Mouse (Mus musculus) MEL (cell line): ENCODE results near the gene Ung. TPM values are rescaled to one million over a fixed set of nuclear protein-coding genes. Genes with fewer than 3 reads are reported as not detected.

Source experiments
- DNase-seq: peaks from one replicate; pipeline ENCODE4 v3.0.0; 2011; ENCODE audit warnings: low read depth, low spot score
- H3K27ac ChIP-seq: 2 replicates; pipeline ENCODE4 v1.5.1; 2012; ENCODE audit warnings: low read depth, mild to moderate bottlenecking, control low read depth, low read length, moderate library complexity; ENCODE audit not compliant: control insufficient read depth
- H3K27me3 ChIP-seq, 2 experiments: fragments of 150-350 bp in 1 of 2; sonication (generic) in 1 of 2; 2 replicates each; pipeline ENCODE4 v1.6.1; 2012; ENCODE audit warnings: low read length in 2 of 2, mild to moderate bottlenecking in 2 of 2, improper control_type of control experiment in 1 of 2, moderate library complexity in 1 of 2; ENCODE audit not compliant: insufficient read depth in 2 of 2, control insufficient read depth in 1 of 2
- H3K36me3 ChIP-seq, 2 experiments: 2 replicates each; pipeline ENCODE4 v1.6.1; 2012 to 2014; ENCODE audit warnings: low read length in 2 of 2, improper control_type of control experiment in 1 of 2, inconsistent platforms in 1 of 2, mild to moderate bottlenecking in 1 of 2; ENCODE audit not compliant: insufficient read depth in 2 of 2, control insufficient read depth in 1 of 2
- H3K4me1 ChIP-seq, 2 experiments: fragments of 150-350 bp in 1 of 2; sonication (generic) in 1 of 2; 2 replicates each; pipeline ENCODE4 v1.6.1; 2012; ENCODE audit warnings: low read length in 2 of 2, improper control_type of control experiment in 1 of 2, mild to moderate bottlenecking in 1 of 2; ENCODE audit not compliant: insufficient read depth in 2 of 2, control insufficient read depth in 1 of 2
- H3K4me3 ChIP-seq, 2 experiments: fragments of 150-350 bp in 1 of 2; sonication (generic) in 1 of 2; 2 replicates each; pipeline ENCODE4 v1.5.1; 2012; ENCODE audit warnings: low read depth in 2 of 2, low read length in 2 of 2, mild to moderate bottlenecking in 2 of 2, moderate library complexity in 2 of 2, control low read depth in 1 of 2, improper control_type of control experiment in 1 of 2; ENCODE audit not compliant: control insufficient read depth in 1 of 2, insufficient read depth in 1 of 2
- H3K79me2 ChIP-seq: 2 replicates; pipeline ENCODE4 v1.6.1; 2012; ENCODE audit warnings: mild to moderate bottlenecking, low read length, moderate library complexity; ENCODE audit not compliant: control insufficient read depth, poor library complexity, insufficient read depth
- H3K9ac ChIP-seq: 2 replicates; pipeline ENCODE4 v1.6.1; 2012; ENCODE audit warnings: low read depth, mild to moderate bottlenecking, control low read depth, low read length, moderate library complexity; ENCODE audit not compliant: control insufficient read depth, poor library complexity, severe bottlenecking
- H3K9me3 ChIP-seq: fragments of 150-350 bp; sonication (generic); replicated peaks from 2 replicates; pipeline ENCODE4 v1.6.1; 2012; ENCODE audit warnings: mild to moderate bottlenecking, low read length, improper control_type of control experiment, moderate library complexity; ENCODE audit not compliant: insufficient read depth
- CTCF ChIP-seq, 3 experiments: IDR thresholded peaks in 2 of 3; conservative IDR thresholded peaks in 1 of 3; 2 replicates each; pipeline ENCODE4 v1.5.1; 2011 to 2012; ENCODE audit warnings: low read length in 3 of 3, low read depth in 2 of 3, mild to moderate bottlenecking in 2 of 3, improper control_type of control experiment in 1 of 3, inconsistent platforms in 1 of 3, mixed read lengths in 1 of 3, moderate library complexity in 1 of 3; ENCODE audit not compliant: control insufficient read depth in 1 of 3, insufficient read depth in 1 of 3, poor library complexity in 1 of 3, severe bottlenecking in 1 of 3
- ELF1 ChIP-seq: IDR thresholded peaks from 2 replicates; pipeline ENCODE4 v1.6.1; 2014; ENCODE audit warnings: low read depth, mild to moderate bottlenecking, inconsistent platforms, low read length, improper control_type of control experiment, moderate library complexity
- ETS1 ChIP-seq: IDR thresholded peaks from 2 replicates; pipeline ENCODE4 v1.6.1; 2012; ENCODE audit warnings: low read depth, mild to moderate bottlenecking, inconsistent platforms, low read length, improper control_type of control experiment, moderate library complexity
- GABPA ChIP-seq: IDR thresholded peaks from 2 replicates; pipeline ENCODE4 v1.6.1; 2012; ENCODE audit warnings: low read depth, mild to moderate bottlenecking, inconsistent platforms, low read length, improper control_type of control experiment, moderate library complexity
- POLR2A ChIP-seq, 2 experiments: IDR thresholded peaks; 2 replicates each; pipeline ENCODE4 v1.6.1; 2011 to 2012; ENCODE audit warnings: low read length in 2 of 2, mild to moderate bottlenecking in 2 of 2, control low read depth in 1 of 2, improper control_type of control experiment in 1 of 2, low read depth in 1 of 2, moderate library complexity in 1 of 2; ENCODE audit not compliant: control insufficient read depth in 1 of 2, insufficient read depth in 1 of 2, poor library complexity in 1 of 2
- RCOR1 ChIP-seq: IDR thresholded peaks from 2 replicates; pipeline ENCODE4 v1.6.1; 2012; ENCODE audit warnings: low read depth, mild to moderate bottlenecking, inconsistent platforms, low read length, improper control_type of control experiment
- SIN3A ChIP-seq: IDR thresholded peaks from 2 replicates; pipeline ENCODE4 v1.6.1; 2012; ENCODE audit warnings: low read length, improper control_type of control experiment, inconsistent platforms
- TAL1 ChIP-seq: IDR thresholded peaks from 2 replicates; pipeline ENCODE4 v1.6.1; 2012; ENCODE audit warnings: mild to moderate bottlenecking, inconsistent platforms, low read length, moderate library complexity, mixed read lengths
- TCF12 ChIP-seq: IDR thresholded peaks from 2 replicates; pipeline ENCODE4 v1.6.1; 2014; ENCODE audit warnings: low read depth, mild to moderate bottlenecking, inconsistent platforms, low read length, improper control_type of control experiment, moderate library complexity
- USF2 ChIP-seq, 2 experiments: IDR thresholded peaks; 2 replicates each; pipeline ENCODE4 v1.6.1; 2011 to 2012; ENCODE audit warnings: improper control_type of control experiment in 2 of 2, low read length in 2 of 2, borderline replicate concordance in 1 of 2, inconsistent platforms in 1 of 2, low read depth in 1 of 2, mild to moderate bottlenecking in 1 of 2; ENCODE audit not compliant: insufficient read depth in 1 of 2
- ZC3H11A ChIP-seq: IDR thresholded peaks from 2 replicates; pipeline ENCODE4 v1.6.1; 2012; ENCODE audit warnings: low read depth, mild to moderate bottlenecking, inconsistent platforms, low read length, improper control_type of control experiment
- ZMIZ1 ChIP-seq: IDR thresholded peaks from 2 replicates; pipeline ENCODE4 v1.6.1; 2012; ENCODE audit warnings: low read depth, mild to moderate bottlenecking, inconsistent platforms, low read length, improper control_type of control experiment, moderate library complexity
- ZNF384 ChIP-seq: IDR thresholded peaks from 2 replicates; pipeline ENCODE4 v1.6.1; 2012; ENCODE audit warnings: low read depth, mild to moderate bottlenecking, inconsistent platforms, low read length, improper control_type of control experiment
- polyA plus RNA-seq, 2 experiments: library from polyadenylated mRNA; stranded (reverse) in 1 of 2; unstranded in 1 of 2; fragments of >175 nt in 1 of 2; fragments of >200 nt in 1 of 2; gene quantifications; 2 replicates each; pipeline versions ENCODE4 v1.2.1 to v1.2.4; 2012; ENCODE audit warnings: low replicate concordance in 2 of 2, low read depth in 1 of 2; ENCODE audit not compliant: insufficient read length in 2 of 2, insufficient read depth in 1 of 2, missing spikeins in 1 of 2
- total RNA-seq: library from RNA; depleted of rRNA; stranded (reverse); fragments of 300-350 nt; gene quantifications from 2 replicates; pipeline ENCODE4 v1.2.3, GENCODE M21; 2012

The Ung gene
- total and polyA plus RNA-seq, 3 experiments = 22.1 to 62.2 TPM; not detected in 1

- DNase-seq = peak; percentile 62
- TF ChIP-seq ZNF384 = no peak
- no peak for TF ChIP-seq ZC3H11A
- no peak for TF ChIP-seq RCOR1
- TF ChIP-seq ZMIZ1 = no peak
- TF ChIP-seq USF2 (IDR thresholded peaks at IDR 0.05; ENCODE audit: borderline replicate concordance in 1 of 2, insufficient read depth in 1 of 2, low read depth in 1 of 2, low read length in 2 of 2) = no peak
- no peak for TF ChIP-seq ETS1
- TF ChIP-seq TAL1 = no peak
- TF ChIP-seq POLR2A (IDR thresholded peaks at IDR 0.05; ENCODE audit: control insufficient read depth in 1 of 2, insufficient read depth in 1 of 2, low read depth in 1 of 2, low read length in 2 of 2, poor library complexity in 1 of 2) = no peak
- TF ChIP-seq TCF12 = no peak
- TF ChIP-seq ELF1 = no peak
- TF ChIP-seq GABPA = no peak
These were observed 42.8 kb downstream of the Ung start for GRCm38 (mm10) chr5:114172936-114173335.

GRCm38 (mm10) chr5:114173458-114173857 is 43.3 kb downstream of the Ung start:
- H3K4me1 ChIP-seq = peaks cover 4 to 7% of the 10 kb centered on the region in 2 experiments; a peak in 1 of 4 replicates
- DNase-seq = peak; percentile 42
- TF ChIP-seq CTCF (IDR thresholded peaks at IDR 0.05 in 2 of 3, conservative IDR thresholded peaks at IDR 0.05 in 1 of 3; ENCODE audit: control insufficient read depth in 1 of 3, insufficient read depth in 1 of 3, low read depth in 2 of 3, low read length in 3 of 3, poor library complexity in 1 of 3, severe bottlenecking in 1 of 3) = peak; percentile 39 to 48 (median 43); a peak in 5 of 6 replicates
- TF ChIP-seq ZNF384 = peak; percentile 64
- no peak for TF ChIP-seq SIN3A
- no peak overlapping the region for H3K9ac ChIP-seq
- no peaks in the 10 kb centered on the region; a peak in 1 of 4 replicates for H3K36me3 ChIP-seq
- no peak overlapping the region; a peak in 1 of 4 replicates for H3K4me3 ChIP-seq
- H3K27ac ChIP-seq = no peak overlapping the region
- no peaks in the 10 kb centered on the region; the same call in 1 of the 2 replicates for H3K79me2 ChIP-seq
- no peaks in the 10 kb centered on the region for H3K9me3 ChIP-seq
- H3K27me3 ChIP-seq = no peaks in the 10 kb centered on the region

More at GRCm38 (mm10) chr5:114172936-114173335, 42.8 kb downstream of the Ung start:
- Histone ChIP-seq H3K27me3 (no peaks in the 10 kb centered on the region), H3K9ac (no peak overlapping the region), H3K9me3 (no peaks in the 10 kb centered on the region), H3K36me3 (no peaks in the 10 kb centered on the region; a peak in 1 of 4 replicates), H3K4me3 (no peak overlapping the region), H3K4me1 (peaks cover 4 to 7% of the 10 kb centered on the region in 2 experiments; a peak in 1 of 4 replicates), H3K79me2 (no peaks in the 10 kb centered on the region; the same call in 1 of the 2 replicates), H3K27ac (no peak overlapping the region)
